Mouse (Mus musculus): ENCODE data around the gene Oser1.

DNA sequence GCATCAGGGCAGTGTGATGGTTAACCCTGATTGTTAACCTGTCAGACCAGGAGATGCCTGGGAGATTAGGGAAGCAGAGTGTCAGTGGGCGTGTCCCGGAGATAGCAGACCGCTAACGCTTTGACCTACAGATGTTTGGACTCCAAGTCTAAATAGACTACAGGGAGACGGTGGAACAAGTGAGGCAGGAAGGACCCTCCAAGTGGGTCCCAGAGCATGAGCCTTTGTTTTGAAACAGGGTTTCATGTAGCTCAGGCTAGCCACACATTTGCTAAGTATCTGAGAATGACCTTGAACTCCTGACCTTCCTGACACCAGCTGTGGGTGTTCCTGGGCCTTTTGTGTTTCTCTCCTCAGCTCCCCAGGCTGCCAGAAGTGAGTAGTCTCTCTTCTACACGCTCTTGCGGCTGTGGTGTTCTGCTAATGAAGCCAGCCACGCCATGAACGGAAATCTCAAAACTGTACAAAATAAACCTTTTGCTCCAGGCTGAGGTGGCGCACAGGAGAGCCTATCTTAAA, 38.8 kb upstream of the Oser1 start:
- no peak for TF ChIP-seq CTCF (IDR thresholded peaks at IDR 0.05; ENCODE audit: insufficient read depth, low read depth, low read length)
- no peak for TF ChIP-seq POLR2A (IDR thresholded peaks at IDR 0.05; ENCODE audit: insufficient read depth, low read depth, low read length)

Data from olfactory bulb, adult 2 months (tissue).